Mouse (Mus musculus): ENCODE data around the gene Adamts9. TPM values are rescaled to one million over a fixed set of nuclear protein-coding genes. Genes with fewer than 3 reads are reported as not detected.

Adamts9 gene
- polyA plus RNA-seq, 1 experiment from 2014 or later: 1.0 TPM

DNA sequence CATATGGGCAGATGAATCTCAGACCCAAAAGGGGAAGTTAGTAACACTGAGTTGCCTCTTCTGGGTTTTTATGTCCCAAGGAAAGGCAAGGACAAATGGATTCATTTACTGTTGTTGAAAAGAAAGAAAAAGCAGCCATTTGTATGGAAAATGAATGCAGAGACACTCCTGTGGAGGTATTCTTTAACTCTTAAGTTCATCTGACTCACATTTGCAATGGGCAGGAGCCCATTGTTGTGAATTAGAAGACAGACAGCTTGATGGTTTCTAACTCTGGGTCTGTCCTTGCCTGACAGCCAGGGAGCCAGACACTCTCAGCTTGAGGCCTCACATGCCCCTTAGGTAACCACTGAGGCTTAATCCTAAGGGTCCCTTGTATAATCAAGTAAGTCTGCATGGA lies 131.7 kb downstream of the Adamts9 start:
- H3K9me3 ChIP-seq (replicated peaks; ENCODE audit: control insufficient read depth, low read length): no peaks in the 10 kb centered on the region
- H3K4me2 ChIP-seq (ENCODE audit: low read depth, low read length): no peak overlapping the region

DNA sequence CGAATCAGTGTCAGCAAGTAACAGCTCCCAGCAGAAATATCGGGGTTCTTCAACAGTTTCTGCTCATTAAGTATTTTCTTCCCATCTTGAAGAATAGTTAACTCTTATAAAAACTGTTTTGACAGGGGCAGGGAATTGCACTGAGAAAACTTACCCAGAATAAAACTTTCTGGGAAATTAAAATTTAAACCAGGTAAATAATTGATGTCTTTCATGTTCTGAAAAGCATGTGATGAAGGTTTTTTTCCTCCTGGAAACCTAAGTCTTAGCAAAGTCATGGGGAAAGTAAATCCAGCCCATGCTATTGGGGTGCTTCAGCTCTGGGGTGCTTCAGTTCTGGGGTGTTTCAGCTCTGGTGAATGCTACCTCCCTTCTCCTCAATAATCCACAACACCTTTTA lies 132.7 kb downstream of the Adamts9 start:
- Histone ChIP-seq H3K27ac (ENCODE audit: low read length) (no peak overlapping the region), H3K9ac (ENCODE audit: low read depth, low read length) (no peak overlapping the region), H3K9me3 (replicated peaks; ENCODE audit: control insufficient read depth, low read length) (no peaks in the 10 kb centered on the region), H3K36me3 (ENCODE audit: control insufficient read depth, insufficient read depth) (no peaks in the 10 kb centered on the region), H3K4me3 (ENCODE audit: low read depth, low read length) (no peak overlapping the region), H3K4me1 (ENCODE audit: control insufficient read depth, low read depth, low read length) (no peaks in the 10 kb centered on the region), H3K4me2 (ENCODE audit: low read depth, low read length) (no peak overlapping the region), H3K27me3 (ENCODE audit: control insufficient read depth, insufficient read depth, low read depth, low read length) (no peaks in the 10 kb centered on the region)
- ATAC-seq (ENCODE audit: low read depth): no peak
- WGBS (ENCODE audit: insufficient replicate concordance): 53% methylated on average over 2 of the region's 2 CpGs

More for the DNA sequence above, 131.7 kb downstream of the Adamts9 start:
- no peak overlapping the region for H3K4me3 ChIP-seq (ENCODE audit: low read depth, low read length)
- H3K36me3 ChIP-seq (ENCODE audit: control insufficient read depth, insufficient read depth): no peaks in the 10 kb centered on the region
- H3K9ac ChIP-seq (ENCODE audit: low read depth, low read length): no peak overlapping the region
- H3K27ac ChIP-seq (ENCODE audit: low read length): no peak overlapping the region
- ATAC-seq (ENCODE audit: low read depth): no peak
- no peaks in the 10 kb centered on the region for H3K27me3 ChIP-seq (ENCODE audit: control insufficient read depth, insufficient read depth, low read depth, low read length)
- no peaks in the 10 kb centered on the region for H3K4me1 ChIP-seq (ENCODE audit: control insufficient read depth, low read depth, low read length)

DNA sequence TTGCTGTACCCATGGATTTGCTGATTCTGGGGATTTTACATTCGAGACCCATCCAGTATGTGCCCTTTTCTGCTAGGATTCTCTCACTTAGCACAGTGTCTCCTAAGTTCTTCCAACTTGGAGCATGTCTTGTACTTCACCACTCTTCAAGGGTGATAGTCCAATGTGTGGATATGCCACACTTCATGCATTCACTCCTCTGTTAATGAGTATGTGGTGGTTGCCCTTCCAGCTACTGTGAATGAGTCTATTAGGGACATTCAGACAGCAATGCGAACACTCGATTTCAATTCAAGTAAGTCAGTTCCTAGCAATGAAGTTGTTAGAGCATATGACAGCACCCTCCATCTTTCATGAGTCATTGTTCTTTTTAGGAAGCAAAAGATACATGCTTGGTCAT lies 133.5 kb downstream of the Adamts9 start:
- no peak overlapping the region for H3K27ac ChIP-seq (ENCODE audit: low read length)
- WGBS (ENCODE audit: insufficient replicate concordance): 53% methylated on average over 3 of the region's 3 CpGs
- H3K4me1 ChIP-seq (ENCODE audit: control insufficient read depth, low read depth, low read length): no peaks in the 10 kb centered on the region
- no peaks in the 10 kb centered on the region for H3K27me3 ChIP-seq (ENCODE audit: control insufficient read depth, insufficient read depth, low read depth, low read length)
- H3K9ac ChIP-seq (ENCODE audit: low read depth, low read length): no peak overlapping the region
- H3K4me2 ChIP-seq (ENCODE audit: low read depth, low read length): no peak overlapping the region
- no peak overlapping the region for H3K4me3 ChIP-seq (ENCODE audit: low read depth, low read length)
- no peaks in the 10 kb centered on the region for H3K36me3 ChIP-seq (ENCODE audit: control insufficient read depth, insufficient read depth)
- H3K9me3 ChIP-seq (replicated peaks; ENCODE audit: control insufficient read depth, low read length): no peaks in the 10 kb centered on the region
- ATAC-seq (ENCODE audit: low read depth): no peak

DNA sequence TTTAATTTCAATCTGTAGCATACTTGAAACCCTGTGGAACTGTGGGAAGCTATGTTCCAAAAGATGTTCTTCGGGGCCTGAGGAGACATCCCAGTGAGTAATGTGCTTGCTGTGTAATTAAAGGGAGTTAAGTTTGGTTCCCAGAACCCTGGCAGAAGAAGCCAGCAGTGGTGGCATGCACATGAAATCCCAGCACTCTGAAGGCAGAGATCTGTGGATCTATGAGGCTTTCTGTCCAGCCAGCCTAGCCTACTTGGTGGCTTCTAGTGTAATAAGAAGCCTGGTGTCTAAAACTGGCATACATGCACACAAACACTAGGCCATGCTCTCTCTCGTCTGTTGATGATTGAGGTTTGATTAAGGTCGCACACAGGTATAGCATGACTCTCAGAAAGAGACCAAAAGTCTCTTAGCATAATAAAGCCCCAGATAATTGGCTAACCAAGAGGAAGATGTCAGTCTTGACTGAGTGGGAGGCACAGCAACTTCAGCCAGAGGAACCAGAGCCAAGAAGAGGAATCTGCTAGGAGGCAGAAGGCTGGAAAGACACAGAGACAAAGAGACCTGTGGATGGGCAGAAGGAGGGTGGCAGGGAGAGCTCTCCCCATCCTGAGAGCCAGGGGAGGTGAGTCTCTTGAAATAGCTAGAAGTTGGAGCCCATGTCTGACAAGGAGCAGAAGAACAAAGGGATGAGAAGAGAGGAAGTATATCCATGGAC lies 138.9 kb downstream of the Adamts9 start:
- H3K4me2 ChIP-seq (ENCODE audit: low read depth, low read length): no peak overlapping the region
- H3K4me3 ChIP-seq (ENCODE audit: low read depth, low read length): no peak overlapping the region
- H3K9me3 ChIP-seq (replicated peaks; ENCODE audit: control insufficient read depth, low read length): no peaks in the 10 kb centered on the region
- no peak for ATAC-seq (ENCODE audit: low read depth)
- no peak overlapping the region for H3K9ac ChIP-seq (ENCODE audit: low read depth, low read length)
- no peak overlapping the region for H3K27ac ChIP-seq (ENCODE audit: low read length)
- H3K27me3 ChIP-seq (ENCODE audit: control insufficient read depth, insufficient read depth, low read depth, low read length): no peaks in the 10 kb centered on the region
- WGBS (ENCODE audit: insufficient replicate concordance): 59% methylated on average over 3 of the region's 3 CpGs
- no peaks in the 10 kb centered on the region for H3K4me1 ChIP-seq (ENCODE audit: control insufficient read depth, low read depth, low read length)
- H3K36me3 ChIP-seq (ENCODE audit: control insufficient read depth, insufficient read depth): no peaks in the 10 kb centered on the region

DNA sequence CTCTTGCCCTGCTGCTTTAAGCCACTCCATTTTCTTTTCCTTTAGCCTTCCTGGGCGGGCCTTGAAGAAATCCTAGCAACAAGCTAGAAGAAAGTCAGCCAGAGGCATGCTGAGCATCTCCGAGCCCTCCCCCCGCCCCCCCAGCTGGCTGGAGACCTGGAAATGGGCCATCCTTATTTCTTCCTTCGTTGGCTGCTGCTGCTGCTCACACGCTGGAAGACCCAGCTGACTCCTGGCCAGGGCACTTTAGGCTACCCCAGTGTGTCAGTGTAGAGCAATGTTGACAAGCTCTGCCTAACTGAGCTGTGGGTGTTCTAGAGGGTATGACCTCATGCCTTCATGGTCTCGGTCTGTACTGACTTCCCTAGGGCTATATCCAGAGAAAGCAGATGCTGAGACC lies 140.1 kb downstream of the Adamts9 start:
- no peaks in the 10 kb centered on the region for H3K27me3 ChIP-seq (ENCODE audit: control insufficient read depth, insufficient read depth, low read depth, low read length)
- ATAC-seq (ENCODE audit: low read depth): no peak
- no peaks in the 10 kb centered on the region for H3K36me3 ChIP-seq (ENCODE audit: control insufficient read depth, insufficient read depth)
- H3K27ac ChIP-seq (ENCODE audit: low read length): no peak overlapping the region
- 62% methylated on average over 6 of the region's 6 CpGs for WGBS (ENCODE audit: insufficient replicate concordance)
- no peak overlapping the region for H3K9ac ChIP-seq (ENCODE audit: low read depth, low read length)
- H3K4me1 ChIP-seq (ENCODE audit: control insufficient read depth, low read depth, low read length): no peaks in the 10 kb centered on the region
- H3K4me2 ChIP-seq (ENCODE audit: low read depth, low read length): no peak overlapping the region
- no peaks in the 10 kb centered on the region for H3K9me3 ChIP-seq (replicated peaks; ENCODE audit: control insufficient read depth, low read length)
- H3K4me3 ChIP-seq (ENCODE audit: low read depth, low read length): no peak overlapping the region

DNA sequence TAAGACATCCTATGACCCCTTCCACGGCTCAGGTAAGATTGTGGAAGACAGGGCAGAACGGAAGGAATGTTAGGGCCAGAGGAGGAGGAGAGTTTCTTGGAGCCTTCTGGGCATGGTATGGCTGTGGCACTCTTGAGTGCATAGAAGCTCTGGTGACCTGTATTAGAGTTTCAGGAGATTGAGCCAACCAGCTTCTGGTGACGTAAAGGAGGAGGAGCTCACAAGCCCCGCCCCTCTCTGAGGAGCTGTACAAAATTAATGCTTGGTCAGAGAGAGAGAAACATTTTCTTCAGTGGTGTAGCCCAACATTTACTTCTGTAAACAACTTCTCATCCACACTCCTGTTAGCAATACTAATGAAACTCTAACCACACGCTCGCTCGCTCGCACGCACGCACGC lies 140.9 kb downstream of the Adamts9 start:
- Histone ChIP-seq H3K27ac (ENCODE audit: low read length) (no peak overlapping the region), H3K36me3 (ENCODE audit: control insufficient read depth, insufficient read depth) (no peaks in the 10 kb centered on the region), H3K27me3 (ENCODE audit: control insufficient read depth, insufficient read depth, low read depth, low read length) (no peaks in the 10 kb centered on the region), H3K4me2 (ENCODE audit: low read depth, low read length) (no peak overlapping the region), H3K9me3 (replicated peaks; ENCODE audit: control insufficient read depth, low read length) (no peaks in the 10 kb centered on the region), H3K4me1 (ENCODE audit: control insufficient read depth, low read depth, low read length) (no peaks in the 10 kb centered on the region), H3K9ac (ENCODE audit: low read depth, low read length) (no peak overlapping the region), H3K4me3 (ENCODE audit: low read depth, low read length) (no peak overlapping the region)
- no peak for ATAC-seq (ENCODE audit: low read depth)
- 83% methylated on average over 11 of the region's 11 CpGs for WGBS (ENCODE audit: insufficient replicate concordance)

DNA sequence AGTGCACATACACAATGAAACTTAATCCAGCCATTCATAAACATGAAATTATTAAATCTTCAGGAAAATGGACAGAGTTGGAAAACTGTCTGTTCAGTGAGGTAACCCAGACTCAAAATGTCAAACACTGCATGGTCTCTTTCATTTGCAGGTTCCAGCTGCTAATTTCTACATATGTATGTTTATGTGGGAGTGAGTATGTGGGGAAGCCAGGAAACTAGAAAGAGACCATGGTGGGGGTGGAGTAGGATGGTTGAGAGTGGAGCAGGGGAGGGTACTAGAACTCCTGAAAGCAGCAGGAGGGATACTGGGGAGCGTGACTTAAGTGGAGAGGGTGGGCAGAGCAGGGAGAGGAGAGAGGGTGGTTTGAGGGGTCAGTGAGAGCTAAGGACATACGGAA lies 141.8 kb downstream of the Adamts9 start:
- H3K4me2 ChIP-seq (ENCODE audit: low read depth, low read length): no peak overlapping the region
- no peak overlapping the region for H3K27ac ChIP-seq (ENCODE audit: low read length)
- no peaks in the 10 kb centered on the region for H3K27me3 ChIP-seq (ENCODE audit: control insufficient read depth, insufficient read depth, low read depth, low read length)
- no peak overlapping the region for H3K4me3 ChIP-seq (ENCODE audit: low read depth, low read length)
- no peaks in the 10 kb centered on the region for H3K4me1 ChIP-seq (ENCODE audit: control insufficient read depth, low read depth, low read length)
- H3K9me3 ChIP-seq (replicated peaks; ENCODE audit: control insufficient read depth, low read length): no peaks in the 10 kb centered on the region
- WGBS (ENCODE audit: insufficient replicate concordance): 57% methylated on average over 2 of the region's 2 CpGs
- H3K9ac ChIP-seq (ENCODE audit: low read depth, low read length): no peak overlapping the region
- no peaks in the 10 kb centered on the region for H3K36me3 ChIP-seq (ENCODE audit: control insufficient read depth, insufficient read depth)
- ATAC-seq (ENCODE audit: low read depth): no peak

DNA sequence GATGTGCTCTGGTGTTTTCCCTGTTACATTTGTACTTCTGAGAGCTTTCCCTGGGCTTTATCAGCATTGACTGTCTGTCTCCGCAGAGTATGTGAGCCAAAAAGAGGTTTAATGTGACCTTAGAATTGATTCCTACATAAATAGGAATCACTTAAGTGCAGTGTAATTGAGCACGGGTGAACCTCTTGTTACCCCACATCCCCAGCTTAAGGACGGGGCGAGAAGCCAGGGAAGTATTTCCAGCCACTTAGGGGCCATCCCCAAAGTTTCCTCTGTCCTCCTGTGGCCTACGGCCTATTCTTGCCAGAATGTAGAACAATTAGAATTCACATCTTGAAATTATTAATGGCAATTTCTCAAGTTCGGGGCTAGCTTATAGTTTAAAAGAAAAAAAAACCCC lies 149.5 kb downstream of the Adamts9 start:
- Histone ChIP-seq H3K9ac (ENCODE audit: low read depth, low read length) (no peak overlapping the region), H3K4me1 (ENCODE audit: control insufficient read depth, low read depth, low read length) (no peaks in the 10 kb centered on the region), H3K4me2 (ENCODE audit: low read depth, low read length) (no peak overlapping the region), H3K9me3 (replicated peaks; ENCODE audit: control insufficient read depth, low read length) (no peaks in the 10 kb centered on the region), H3K36me3 (ENCODE audit: control insufficient read depth, insufficient read depth) (no peaks in the 10 kb centered on the region), H3K4me3 (ENCODE audit: low read depth, low read length) (no peak overlapping the region), H3K27ac (ENCODE audit: low read length) (no peak overlapping the region), H3K27me3 (ENCODE audit: control insufficient read depth, insufficient read depth, low read depth, low read length) (no peaks in the 10 kb centered on the region)
- 60% methylated on average over 6 of the region's 6 CpGs for WGBS (ENCODE audit: insufficient replicate concordance)
- ATAC-seq (ENCODE audit: low read depth): no peak

DNA sequence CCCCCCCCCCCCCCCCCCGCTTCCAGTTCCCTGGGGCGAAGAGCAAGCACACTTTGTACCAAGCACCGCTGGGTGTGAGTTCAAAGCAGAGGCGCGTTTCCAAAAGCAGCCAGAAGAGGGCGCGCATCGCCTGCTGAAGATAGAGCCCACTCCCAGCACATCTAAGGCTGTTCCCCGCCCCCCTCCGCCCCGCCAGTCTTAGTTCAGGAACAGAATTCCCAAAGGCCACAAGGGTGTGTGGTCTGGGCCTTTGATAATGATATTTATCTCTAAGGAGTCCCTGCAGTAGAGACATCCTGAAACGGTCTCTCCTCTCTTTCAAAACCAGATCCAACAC lies 155.9 kb downstream of the Adamts9 start:
- no peaks in the 10 kb centered on the region for H3K36me3 ChIP-seq (ENCODE audit: control insufficient read depth, insufficient read depth)
- no peak for ATAC-seq (ENCODE audit: low read depth)
- H3K27ac ChIP-seq (ENCODE audit: low read length): no peak overlapping the region
- H3K9me3 ChIP-seq (replicated peaks; ENCODE audit: control insufficient read depth, low read length): no peaks in the 10 kb centered on the region
- no peaks in the 10 kb centered on the region for H3K4me1 ChIP-seq (ENCODE audit: control insufficient read depth, low read depth, low read length)
- 2% methylated on average over 11 of the region's 12 CpGs for WGBS (ENCODE audit: insufficient replicate concordance)
- no peak overlapping the region for H3K4me2 ChIP-seq (ENCODE audit: low read depth, low read length)
- no peak overlapping the region for H3K4me3 ChIP-seq (ENCODE audit: low read depth, low read length)
- peaks cover 9% of the 10 kb centered on the region; the same call in 1 of the 2 replicates for H3K27me3 ChIP-seq (ENCODE audit: control insufficient read depth, insufficient read depth, low read depth, low read length)
- no peak overlapping the region for H3K9ac ChIP-seq (ENCODE audit: low read depth, low read length)
